Mouse (Mus musculus): ENCODE data around the gene Stoml3. TPM values are rescaled to one million over a fixed set of nuclear protein-coding genes. Genes with fewer than 3 reads are reported as not detected.

Stoml3 gene
- total RNA-seq, 2 experiments from 2014 or later: not detected

DNA sequence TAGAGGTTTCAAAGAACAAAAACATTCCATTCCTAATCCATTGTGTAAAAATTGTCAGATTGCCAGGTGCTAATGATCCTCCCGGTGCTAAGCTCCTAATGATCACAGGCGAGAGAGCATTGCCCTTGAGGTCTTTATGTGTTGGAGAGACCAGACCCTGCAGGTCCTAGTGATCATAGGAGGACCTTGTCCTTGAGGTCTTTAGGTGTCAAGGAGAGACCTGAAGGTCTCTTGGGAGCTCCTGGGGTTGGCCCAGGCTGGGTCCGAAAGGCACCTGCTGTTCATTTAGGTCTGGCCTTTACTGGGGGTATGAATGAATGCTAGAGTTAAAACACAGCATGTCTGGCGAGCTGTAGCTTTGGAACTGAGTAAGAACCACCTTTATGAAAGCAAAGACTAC is 14.3 kb upstream of the Stoml3 start:
- DNase-seq (ENCODE audit: low spot score in 2 of 2): no peak
- intact Hi-C loops (cut with DNase I): no loop called here

- intact Hi-C loops (cut with DNase I): no loop called here
- DNase-seq (ENCODE audit: low spot score in 2 of 2): peak in 1 of 2 experiments; percentile 37
Measured at GRCm38 (mm10) chr3:53475889-53476288, 12.6 kb upstream of the Stoml3 start.

DNA sequence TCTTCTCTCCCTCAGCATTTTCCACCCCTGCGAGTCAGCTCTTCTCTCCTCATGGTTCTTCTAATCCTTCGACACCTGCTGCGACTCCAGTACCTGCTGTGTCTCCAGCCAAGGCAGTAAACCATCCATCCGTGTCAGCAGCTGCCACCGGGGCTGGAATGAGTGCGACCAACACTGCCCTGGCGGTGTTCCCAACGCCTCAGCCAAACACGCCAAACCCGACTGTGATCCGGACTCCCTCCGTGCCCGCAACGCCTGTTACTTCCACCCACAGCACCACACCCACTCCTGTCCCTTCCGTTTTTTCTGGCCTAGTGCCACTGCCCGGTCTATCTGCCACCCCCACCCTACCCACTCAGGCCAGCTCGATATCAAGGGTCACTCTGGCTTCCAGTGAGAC is 11.0 kb upstream of the Stoml3 start:
- no peak for DNase-seq (ENCODE audit: low spot score in 2 of 2)
- intact Hi-C loops (cut with DNase I): no loop called here

DNA sequence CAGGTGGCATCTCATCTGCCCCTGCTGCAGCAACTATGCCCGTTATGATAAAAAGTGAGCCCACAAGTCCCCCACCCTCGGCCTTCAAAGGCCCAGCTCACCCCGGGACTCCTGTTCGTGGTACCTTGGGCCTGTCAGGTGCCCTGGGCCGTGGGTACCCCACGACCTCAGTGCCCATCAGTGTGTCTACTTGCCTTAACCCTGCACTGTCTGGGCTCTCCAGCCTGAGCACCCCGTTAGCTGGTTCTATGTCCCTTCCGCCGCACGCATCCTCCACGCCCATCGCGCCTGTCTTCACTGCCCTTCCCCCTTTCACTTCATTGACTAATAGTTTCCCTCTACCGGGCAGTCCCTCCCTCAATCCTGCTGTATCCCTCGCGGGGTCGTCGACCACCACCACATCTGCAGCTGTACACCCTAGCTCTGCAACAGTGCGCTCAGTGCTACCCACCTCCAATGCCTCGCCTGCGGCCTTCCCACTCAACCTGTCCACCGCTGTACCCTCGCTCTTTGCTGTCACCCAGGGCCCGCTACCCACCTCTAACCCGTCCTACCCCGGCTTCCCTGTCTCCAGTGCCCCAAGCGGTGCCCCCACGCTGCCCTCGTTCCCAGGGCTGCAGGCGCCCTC is 9.9 kb upstream of the Stoml3 start:
- intact Hi-C loops (cut with DNase I): no loop called here
- no peak for DNase-seq (ENCODE audit: low spot score in 2 of 2)

- no peak for DNase-seq (ENCODE audit: low spot score in 2 of 2)
Measured at GRCm38 (mm10) chr3:53483414-53484059, 4.9 kb upstream of the Stoml3 start.

GRCm38 (mm10) chr3:53486561-53486960 is 1.9 kb upstream of the Stoml3 start:
- DNase-seq (ENCODE audit: low spot score in 2 of 2): no peak
- intact Hi-C loops (cut with DNase I): no loop called here

More at GRCm38 (mm10) chr3:53483414-53484059, 4.9 kb upstream of the Stoml3 start:
- intact Hi-C loops (cut with DNase I): no loop called here

GRCm38 (mm10) chr3:53486996-53487576 is 1.4 kb upstream of the Stoml3 start:
- no peak for DNase-seq (ENCODE audit: low spot score in 2 of 2)
- intact Hi-C loops (cut with DNase I): no loop called here

DNA sequence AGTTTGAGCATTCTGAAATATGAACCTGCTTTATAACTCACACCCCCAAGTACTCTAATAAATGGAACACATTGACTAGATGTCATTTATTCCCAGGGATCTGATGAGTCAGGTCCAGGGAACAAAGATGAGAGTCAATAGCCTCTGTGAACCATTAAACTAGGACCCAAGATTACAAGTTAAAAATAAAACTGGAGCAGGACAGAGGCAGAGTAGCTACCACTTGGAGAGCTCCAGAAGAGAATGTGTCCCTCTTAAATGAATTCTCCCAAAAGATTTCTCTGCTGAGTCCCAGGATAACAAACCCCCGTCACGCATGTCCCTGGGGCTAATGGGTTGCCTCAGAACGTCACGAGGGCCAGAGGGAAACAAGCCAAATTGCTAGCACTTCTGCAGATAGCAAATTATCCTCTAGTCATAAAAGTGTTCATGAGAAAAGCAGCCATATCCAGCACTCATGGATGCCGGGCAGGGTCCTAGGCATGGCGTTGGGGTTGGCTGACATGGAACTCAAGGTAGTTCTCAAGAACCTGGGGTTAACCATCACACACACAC is 10.0 kb downstream of the Stoml3 start:
- no peak for DNase-seq (ENCODE audit: low spot score in 2 of 2)
- intact Hi-C loops (cut with DNase I): no loop called here

GRCm38 (mm10) chr3:53502428-53502827 is 14.0 kb downstream of the Stoml3 start:
- DNase-seq (ENCODE audit: low spot score in 2 of 2): no peak
- intact Hi-C loops (cut with DNase I): no loop called here

GRCm38 (mm10) chr3:53513096-53513495 is 24.6 kb downstream of the Stoml3 start:
- DNase-seq (ENCODE audit: low spot score in 2 of 2): no peak
- intact Hi-C loops (cut with DNase I): no loop called here

- intact Hi-C loops (cut with DNase I): no loop called here
Measured at GRCm38 (mm10) chr3:53514221-53515065, 26.0 kb downstream of the Stoml3 start.

GRCm38 (mm10) chr3:53522794-53523193 is 34.3 kb downstream of the Stoml3 start:
- no peak for DNase-seq (ENCODE audit: low spot score in 2 of 2)
- intact Hi-C loops (cut with DNase I): loop anchor here (10.0 kb wide), 1 partner anchor 632 kb away; the partner anchor contains the start of gene Trpc4

More at GRCm38 (mm10) chr3:53514221-53515065, 26.0 kb downstream of the Stoml3 start:
- DNase-seq (ENCODE audit: low spot score in 2 of 2): no peak

- intact Hi-C loops (cut with DNase I): loop anchor here (2.0 to 10.0 kb wide), 5 partner anchors 63 to 787 kb away; partner anchors contain the start of genes Frem2 and Trpc4
Measured at GRCm38 (mm10) chr3:53525737-53526136, 37.3 kb downstream of the Stoml3 start.

GRCm38 (mm10) chr3:53530305-53530704 is 41.9 kb downstream of the Stoml3 start:
- intact Hi-C loops (cut with DNase I): no loop called here
- no peak for DNase-seq (ENCODE audit: low spot score in 2 of 2)

More at GRCm38 (mm10) chr3:53525737-53526136, 37.3 kb downstream of the Stoml3 start:
- peak; percentile 75 to 83 for DNase-seq (ENCODE audit: low spot score in 2 of 2)

DNA sequence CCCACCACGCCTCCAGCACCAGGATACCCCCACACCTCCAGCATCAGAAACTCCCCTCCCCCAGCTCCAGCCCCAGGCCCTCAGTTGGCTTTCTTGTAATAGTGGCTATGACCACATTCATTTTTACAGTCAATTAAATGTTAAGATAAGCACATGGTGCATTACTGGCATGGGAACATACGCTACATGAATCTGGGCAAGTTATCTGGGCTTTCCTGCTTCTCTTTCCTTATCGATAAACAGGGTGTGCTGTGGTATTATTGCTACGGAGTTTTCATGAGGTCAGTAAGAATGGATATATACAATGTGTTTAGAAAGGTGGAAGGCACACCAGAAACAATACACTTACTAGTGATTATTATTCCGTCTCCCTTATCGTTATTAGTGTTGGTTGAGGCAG is 43.6 kb downstream of the Stoml3 start:
- no peak for DNase-seq (ENCODE audit: low spot score in 2 of 2)
- intact Hi-C loops (cut with DNase I): no loop called here

DNA sequence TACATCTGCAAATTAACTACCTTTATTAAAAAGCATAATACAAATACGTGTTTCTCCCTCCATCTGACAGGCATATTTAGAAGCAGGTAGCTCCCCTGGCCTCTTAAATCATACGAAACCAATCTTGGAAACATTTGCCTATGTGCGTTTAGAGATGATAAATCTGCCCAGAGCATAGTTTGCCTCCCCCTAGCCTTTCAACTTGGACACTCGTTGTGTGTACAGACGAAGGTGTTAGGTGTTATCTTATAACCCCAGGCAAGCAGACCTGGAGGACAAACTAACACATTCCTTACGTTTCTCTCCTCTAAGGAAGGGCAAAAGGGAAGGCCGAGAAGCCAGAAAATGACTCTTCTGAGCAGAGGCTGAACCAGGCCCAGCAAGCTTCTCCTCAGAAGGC is 64.2 kb downstream of the Stoml3 start:
- no peak for DNase-seq (ENCODE audit: low spot score in 2 of 2)
- intact Hi-C loops (cut with DNase I): no loop called here

GRCm38 (mm10) chr3:53555031-53555952 is 66.8 kb downstream of the Stoml3 start:
- intact Hi-C loops (cut with DNase I): no loop called here
- no peak for DNase-seq (ENCODE audit: low spot score in 2 of 2)

DNA sequence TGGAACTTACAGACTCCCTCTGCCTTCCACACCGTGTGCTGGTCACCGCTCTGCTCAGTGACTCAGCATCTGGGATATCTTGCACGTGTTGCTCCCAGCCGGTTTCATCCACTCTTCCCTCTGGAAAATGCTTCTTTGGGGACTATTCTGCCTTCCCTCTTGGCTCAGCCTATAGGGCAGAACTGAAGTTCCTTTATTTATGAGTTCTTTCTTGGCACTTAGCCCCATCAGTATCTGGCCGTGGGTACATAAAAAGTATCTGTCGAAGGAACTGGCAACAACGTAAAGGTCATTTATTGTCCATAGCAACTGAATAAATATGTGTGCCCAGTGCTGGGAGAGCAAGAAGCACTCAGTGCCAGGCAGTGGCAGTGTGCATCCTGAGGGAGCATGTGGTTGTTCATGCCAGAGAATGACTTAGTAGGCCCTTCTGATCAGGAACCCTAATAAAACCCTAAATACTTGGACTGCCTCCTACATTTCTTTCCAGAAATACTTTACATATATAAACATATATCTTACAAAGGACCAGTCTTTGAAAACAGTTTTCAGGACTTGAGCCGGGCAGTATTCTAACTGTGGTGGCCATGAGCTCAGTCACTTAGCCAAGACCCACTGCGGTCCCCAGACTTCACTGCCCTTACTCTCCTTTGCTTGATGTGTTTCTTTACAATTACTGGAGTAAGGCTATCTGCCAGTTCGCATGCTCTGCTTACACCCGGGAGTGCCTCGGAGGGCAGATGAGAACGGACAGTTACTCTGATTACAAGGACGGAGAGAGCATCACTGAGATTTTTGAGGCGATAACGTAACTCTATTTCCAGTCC is 69.1 kb downstream of the Stoml3 start:
- DNase-seq (ENCODE audit: low spot score in 2 of 2): no peak
- intact Hi-C loops (cut with DNase I): no loop called here
